Mouse (Mus musculus): Measurements from ENCODE around the gene Btbd35f10.
"Not testable (repeated sequence)": the region's sequence is repeated elsewhere in the genome, so short reads cannot be mapped to it uniquely, and the experiment has no call there.

Gene Btbd35f10

GRCm38 (mm10) chrX:3752785-3753184 is at the start of gene Btbd35f10:
Gene Btbd35f10, minus strand, starts transcription at chrX:3752885.
- not testable (repeated sequence) for DNase-seq (ENCODE audit: low read depth, low spot score)
